Mouse (Mus musculus): ENCODE results near the gene Eif5b.

- TF ChIP-seq CTCF (IDR thresholded peaks at IDR 0.05; ENCODE audit: control insufficient read depth, insufficient read depth, insufficient replicate concordance, low read depth, low read length) (no peak), POLR2A (IDR thresholded peaks at IDR 0.05; ENCODE audit: control insufficient read depth, low read depth, low read length) (no peak)
Measured at GRCm38 (mm10) chr1:38038898-38039297, 41.1 kb downstream of the Eif5b start.

Data from testis, adult 2 months (tissue).